Mouse (Mus musculus): ENCODE measurements around the gene Spdye4a. TPM values are rescaled to one million over a fixed set of nuclear protein-coding genes. Genes with fewer than 3 reads are reported as not detected.
"Not testable (repeated sequence)": the region's sequence is repeated elsewhere in the genome, so short reads cannot be mapped to it uniquely, and the experiment has no call there.

Gene Spdye4a
- polyA plus RNA-seq, 1 experiment from 2014 or later: not detected

GRCm38 (mm10) chr5:143213832-143214231 lies 12.9 kb downstream of the Spdye4a start:
- H3K4me3 ChIP-seq: no peak overlapping the region
- H3K9ac ChIP-seq (replicated peaks): no peak overlapping the region
- no peak for ATAC-seq (replicated peaks)
- 89% methylated on average over 2 of the region's 2 CpGs for WGBS
- H3K27ac ChIP-seq (replicated peaks): no peak overlapping the region
- no peaks in the 10 kb centered on the region for H3K9me3 ChIP-seq
- H3K27me3 ChIP-seq: no peaks in the 10 kb centered on the region
- no peaks in the 10 kb centered on the region for H3K4me1 ChIP-seq
- no peak overlapping the region for H3K4me2 ChIP-seq (replicated peaks)
- H3K36me3 ChIP-seq: no peaks in the 10 kb centered on the region

- no peak for ATAC-seq (replicated peaks)
- Histone ChIP-seq H3K27me3 (no peaks in the 10 kb centered on the region), H3K27ac (replicated peaks) (no peak overlapping the region), H3K9me3 (no peaks in the 10 kb centered on the region), H3K4me2 (replicated peaks) (no peak overlapping the region), H3K4me3 (no peak overlapping the region), H3K4me1 (no peaks in the 10 kb centered on the region), H3K36me3 (no peaks in the 10 kb centered on the region), H3K9ac (replicated peaks) (no peak overlapping the region)
- 73% methylated on average over 3 of the region's 3 CpGs for WGBS
Measured at GRCm38 (mm10) chr5:143205015-143205414, 21.7 kb downstream of the Spdye4a start.

- H3K9ac ChIP-seq (replicated peaks): no peak overlapping the region
- H3K9me3 ChIP-seq: no peaks in the 10 kb centered on the region
- no peaks in the 10 kb centered on the region for H3K36me3 ChIP-seq
- H3K4me1 ChIP-seq: no peaks in the 10 kb centered on the region
- no peak overlapping the region for H3K27ac ChIP-seq (replicated peaks)
- H3K4me3 ChIP-seq: no peak overlapping the region
- no peak overlapping the region for H3K4me2 ChIP-seq (replicated peaks)
- no peaks in the 10 kb centered on the region for H3K27me3 ChIP-seq
- WGBS: 98% methylated on average over 4 of the region's 4 CpGs
- no peak for ATAC-seq (replicated peaks)
Measured at GRCm38 (mm10) chr5:143196506-143196905, 30.2 kb downstream of the Spdye4a start.

GRCm38 (mm10) chr5:143195166-143195565 lies 31.5 kb downstream of the Spdye4a start:
- no peaks in the 10 kb centered on the region for H3K27me3 ChIP-seq
- no peaks in the 10 kb centered on the region for H3K4me1 ChIP-seq
- H3K4me3 ChIP-seq: no peak overlapping the region
- H3K36me3 ChIP-seq: no peaks in the 10 kb centered on the region
- WGBS: 75% methylated on average over 2 of the region's 2 CpGs
- no peak overlapping the region for H3K27ac ChIP-seq (replicated peaks)
- ATAC-seq (replicated peaks): no peak
- no peaks in the 10 kb centered on the region for H3K9me3 ChIP-seq
- no peak overlapping the region for H3K9ac ChIP-seq (replicated peaks)
- H3K4me2 ChIP-seq (replicated peaks): no peak overlapping the region

GRCm38 (mm10) chr5:143194747-143195146 lies 31.9 kb downstream of the Spdye4a start:
- H3K9ac ChIP-seq (replicated peaks); H3K36me3 ChIP-seq; H3K27ac ChIP-seq (replicated peaks); H3K4me2 ChIP-seq (replicated peaks); H3K27me3 ChIP-seq; ATAC-seq (replicated peaks); H3K9me3 ChIP-seq; H3K4me3 ChIP-seq; H3K4me1 ChIP-seq: not testable (repeated sequence)
- 70% methylated on average over 8 of the region's 8 CpGs for WGBS

- Histone ChIP-seq H3K27ac (replicated peaks) (no peak overlapping the region), H3K4me2 (replicated peaks) (no peak overlapping the region), H3K4me1 (no peaks in the 10 kb centered on the region), H3K27me3 (no peaks in the 10 kb centered on the region), H3K9me3 (no peaks in the 10 kb centered on the region), H3K36me3 (no peaks in the 10 kb centered on the region), H3K9ac (replicated peaks) (no peak overlapping the region), H3K4me3 (no peak overlapping the region)
- WGBS: 89% methylated on average over 8 of the region's 8 CpGs
- ATAC-seq (replicated peaks): no peak
Measured at GRCm38 (mm10) chr5:143192806-143193205, 33.9 kb downstream of the Spdye4a start.

GRCm38 (mm10) chr5:143188014-143188413 lies 38.7 kb downstream of the Spdye4a start:
- not testable (repeated sequence) for H3K9ac ChIP-seq (replicated peaks); ATAC-seq (replicated peaks); H3K27me3 ChIP-seq

GRCm38 (mm10) chr5:143180255-143181076 lies 46.2 kb downstream of the Spdye4a start, which contains the start of the genes Rbak and Spdye4b:
Gene Rbak (minus strand): TSS chr5:143180775.
Gene Spdye4b (plus strand): TSS chr5:143181017.
- peak within 1 kb of the TSS; percentile 62 for H3K4me3 ChIP-seq
- peak; percentile 98 for ATAC-seq (replicated peaks)
- peaks cover 14% of the 10 kb centered on the region for H3K4me1 ChIP-seq
- peak within 1 kb of the TSS; percentile 82 for H3K27ac ChIP-seq (replicated peaks)
- peaks cover 30% of the 10 kb centered on the region for H3K36me3 ChIP-seq
- H3K4me2 ChIP-seq (replicated peaks): peak within 1 kb of the TSS; percentile 75
- WGBS: 0% methylated on average over 58 of the region's 58 CpGs
- H3K9ac ChIP-seq (replicated peaks): peak within 1 kb of the TSS; percentile 85
- H3K27me3 ChIP-seq: no peaks in the 10 kb centered on the region
- H3K9me3 ChIP-seq: no peaks in the 10 kb centered on the region

More at GRCm38 (mm10) chr5:143188014-143188413, 38.7 kb downstream of the Spdye4a start:
- WGBS: 86% methylated on average over 1 of the region's 1 CpGs
- not testable (repeated sequence) for H3K27ac ChIP-seq (replicated peaks); H3K4me3 ChIP-seq; H3K9me3 ChIP-seq; H3K4me1 ChIP-seq; H3K4me2 ChIP-seq (replicated peaks); H3K36me3 ChIP-seq

- no peaks in the 10 kb centered on the region for H3K27me3 ChIP-seq
- H3K4me2 ChIP-seq (replicated peaks): peak overlapping the region; percentile 75
- H3K36me3 ChIP-seq: peaks cover 43% of the 10 kb centered on the region
- 31% methylated on average over 6 of the region's 6 CpGs for WGBS
- ATAC-seq (replicated peaks): no peak
- H3K27ac ChIP-seq (replicated peaks): no peak overlapping the region
- H3K9ac ChIP-seq (replicated peaks): no peak overlapping the region
- H3K4me1 ChIP-seq: peaks cover 14% of the 10 kb centered on the region
- peak overlapping the region; percentile 62; the same call in 1 of the 2 replicates for H3K4me3 ChIP-seq
- no peaks in the 10 kb centered on the region for H3K9me3 ChIP-seq
Measured at GRCm38 (mm10) chr5:143179179-143179578, 47.5 kb downstream of the Spdye4a start.

GRCm38 (mm10) chr5:143177541-143178200 lies 49.0 kb downstream of the Spdye4a start:
- Histone ChIP-seq H3K4me2 (replicated peaks) (no peak overlapping the region), H3K27me3 (no peaks in the 10 kb centered on the region), H3K4me3 (no peak overlapping the region), H3K36me3 (peaks cover 58% of the 10 kb centered on the region), H3K9me3 (no peaks in the 10 kb centered on the region), H3K4me1 (peaks cover 14% of the 10 kb centered on the region), H3K27ac (replicated peaks) (no peak overlapping the region), H3K9ac (replicated peaks) (no peak overlapping the region)
- ATAC-seq (replicated peaks): no peak
- WGBS: 91% methylated on average over 3 of the region's 3 CpGs

GRCm38 (mm10) chr5:143175970-143176369 lies 50.7 kb downstream of the Spdye4a start:
- no peaks in the 10 kb centered on the region for H3K9me3 ChIP-seq
- peaks cover 75% of the 10 kb centered on the region for H3K36me3 ChIP-seq
- 94% methylated on average over 4 of the region's 4 CpGs for WGBS
- H3K4me2 ChIP-seq (replicated peaks): no peak overlapping the region
- no peak for ATAC-seq (replicated peaks)
- H3K4me1 ChIP-seq: peaks cover 14% of the 10 kb centered on the region
- no peaks in the 10 kb centered on the region for H3K27me3 ChIP-seq
- no peak overlapping the region for H3K27ac ChIP-seq (replicated peaks)
- H3K9ac ChIP-seq (replicated peaks): no peak overlapping the region
- H3K4me3 ChIP-seq: no peak overlapping the region

Data from forebrain, embryonic 15.5 days (tissue).